Mouse (Mus musculus) adrenal gland, adult 2 months (tissue): Measurements from ENCODE around the gene S1pr5. TPM values are rescaled to one million over a fixed set of nuclear protein-coding genes. Genes with fewer than 3 reads are reported as not detected.
"Not testable (repeated sequence)": the region's sequence is repeated elsewhere in the genome, so short reads cannot be mapped to it uniquely, and the experiment has no call there.

Experiments
- DNase-seq: peaks from one replicate; pipeline ENCODE4 v3.0.0; 2021
- polyA plus RNA-seq: library from polyadenylated mRNA; depleted of rRNA; stranded (reverse); fragments of >200 nt; gene quantifications from 2 replicates; pipeline ENCODE4 v1.2.3, GENCODE M21; 2012; rRNA removed
- total RNA-seq, 2 experiments: library from RNA; stranded (reverse); gene quantifications; 2 replicates each; pipeline ENCODE4 v1.2.3; 2021

The S1pr5 gene
- total and polyA plus RNA-seq, 3 experiments = 0.66 to 1.9 (median 1.4) TPM

DNA sequence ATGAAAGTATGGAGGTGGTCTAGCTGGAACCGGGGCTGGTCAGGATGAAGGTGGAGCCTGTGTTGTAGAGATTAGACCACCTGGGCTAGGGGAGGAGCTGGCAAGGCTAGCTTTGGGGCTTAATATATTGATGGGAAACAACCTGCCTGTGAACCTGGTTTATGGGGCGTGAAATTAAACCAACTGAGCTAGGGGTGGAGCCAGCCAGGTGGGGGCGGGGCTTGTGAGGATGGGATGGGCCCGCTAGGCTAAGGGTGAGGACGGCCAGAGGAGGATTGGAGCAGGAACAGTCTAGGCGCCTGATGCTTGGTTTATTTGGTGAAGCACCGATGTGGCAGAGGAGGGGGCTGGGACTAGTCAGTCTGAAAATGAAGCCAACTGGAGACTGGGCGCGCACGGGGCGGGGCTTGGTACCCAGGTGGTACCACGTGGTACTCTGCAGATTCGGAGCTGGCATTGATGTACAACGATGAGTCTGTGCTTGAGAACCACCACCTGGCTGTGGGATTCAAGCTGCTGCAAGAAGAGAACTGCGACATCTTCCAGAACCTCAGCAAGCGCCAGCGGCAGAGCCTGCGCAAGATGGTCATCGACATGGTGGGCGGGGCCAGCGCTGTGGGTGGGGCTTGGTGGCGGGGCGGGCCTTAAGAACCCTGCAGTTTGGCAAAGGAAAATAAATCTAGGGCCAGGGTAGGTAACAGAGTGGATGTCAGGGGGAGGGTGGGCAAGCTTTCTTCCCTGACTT, 43.5 kb downstream of the S1pr5 start:
- DNase-seq = no peak

DNA sequence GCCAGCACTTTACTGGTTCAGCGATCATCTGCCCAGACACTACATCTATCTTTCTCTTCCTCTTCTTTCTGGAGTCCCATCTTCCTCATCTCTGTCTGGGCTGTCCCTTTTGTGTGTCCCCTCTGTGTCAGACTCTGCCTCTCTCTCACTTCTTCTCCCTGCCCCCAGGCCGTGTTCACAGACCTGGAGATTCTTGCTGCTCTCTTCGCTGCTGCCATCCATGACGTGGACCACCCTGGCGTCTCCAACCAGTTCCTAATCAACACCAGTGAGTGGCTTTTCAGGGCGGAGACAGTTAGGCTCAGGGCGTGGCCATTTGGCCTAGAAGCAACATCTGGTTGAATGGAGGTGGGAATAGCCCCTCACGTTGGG, 44.1 kb downstream of the S1pr5 start:
- DNase-seq = no peak

DNA sequence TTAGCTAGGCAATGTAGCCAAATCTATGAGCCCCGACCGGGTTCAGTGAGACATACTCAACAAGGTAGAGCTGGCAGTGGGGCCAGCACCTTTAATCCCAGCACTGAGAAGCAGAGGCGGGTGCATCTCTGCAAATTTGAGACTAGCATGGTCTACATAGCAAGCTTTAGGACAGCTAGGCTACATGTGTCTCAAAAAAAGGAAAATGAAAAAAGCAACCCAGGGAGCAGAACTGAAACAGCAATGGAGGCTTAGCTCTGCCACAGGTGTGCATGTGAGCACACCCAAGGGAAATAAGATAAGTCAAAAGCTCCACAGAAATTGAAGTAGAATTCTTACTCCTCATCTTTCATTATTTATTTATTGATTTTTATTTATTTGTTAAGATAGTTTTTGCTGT, 49.3 kb downstream of the S1pr5 start:
- DNase-seq = no peak

DNA sequence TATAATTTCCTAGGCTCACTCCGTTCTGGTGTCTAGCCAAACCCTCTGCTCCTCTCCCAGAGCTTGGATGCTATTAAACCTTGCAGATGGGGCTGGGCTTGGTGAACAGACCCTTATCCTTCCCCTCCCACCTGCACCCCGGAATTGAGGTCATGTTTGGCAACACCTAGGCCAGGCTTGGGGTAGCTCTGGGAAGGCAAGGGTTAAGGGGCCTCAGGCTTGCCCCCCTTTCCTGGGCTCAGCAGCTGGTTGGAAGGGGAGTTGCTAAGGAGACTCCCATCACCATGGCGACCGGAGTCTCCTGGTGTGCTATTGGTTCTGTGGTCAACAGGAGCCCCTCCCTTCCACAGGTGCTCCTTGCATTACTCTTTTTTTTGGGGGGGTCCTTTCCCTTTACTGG, 50.3 kb downstream of the S1pr5 start:
- no peak for DNase-seq

DNA sequence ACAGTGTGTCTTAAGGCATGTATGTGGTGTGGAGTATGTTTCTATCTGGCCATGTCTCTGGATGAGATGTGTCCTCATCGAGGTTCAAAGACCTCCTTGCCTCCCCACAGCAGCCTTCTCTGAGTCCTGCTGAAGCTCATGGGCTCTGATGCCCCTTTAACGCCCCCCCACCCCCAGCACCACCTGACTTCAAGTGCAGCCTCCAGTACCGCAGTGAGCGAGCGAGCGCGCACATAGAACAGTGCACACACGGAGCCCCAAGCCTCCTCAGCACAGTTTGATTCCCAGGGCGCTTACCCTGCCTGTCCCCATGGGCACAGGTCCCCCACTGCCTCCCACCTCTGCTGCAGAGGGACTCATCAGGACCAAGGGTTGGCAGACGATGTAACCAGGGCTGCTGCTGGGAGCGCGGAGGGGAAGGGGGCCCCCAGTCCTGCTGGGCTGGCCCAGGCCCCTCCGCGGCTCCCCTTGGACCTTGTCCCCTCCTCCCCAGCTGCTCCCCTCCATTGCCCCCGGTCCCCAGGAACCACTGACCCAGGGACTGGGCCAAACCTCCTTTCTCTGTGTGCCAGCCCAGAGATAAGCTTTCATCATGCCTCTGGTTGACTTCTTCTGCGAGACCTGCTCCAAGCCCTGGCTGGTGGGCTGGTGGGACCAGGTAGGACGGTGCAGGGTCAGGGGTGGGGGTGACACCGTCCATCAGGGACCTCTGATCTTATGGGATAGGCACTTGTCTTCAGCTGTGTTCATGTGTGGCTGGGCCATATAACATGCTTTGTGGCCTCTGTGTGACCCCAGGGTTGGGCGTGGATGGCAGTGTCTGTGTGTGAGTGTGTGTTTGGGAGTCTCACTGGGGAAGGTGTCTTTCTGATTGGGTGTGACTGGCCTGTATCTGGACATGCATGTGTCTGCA, 51.5 kb downstream of the S1pr5 start:
- no peak for DNase-seq

DNA sequence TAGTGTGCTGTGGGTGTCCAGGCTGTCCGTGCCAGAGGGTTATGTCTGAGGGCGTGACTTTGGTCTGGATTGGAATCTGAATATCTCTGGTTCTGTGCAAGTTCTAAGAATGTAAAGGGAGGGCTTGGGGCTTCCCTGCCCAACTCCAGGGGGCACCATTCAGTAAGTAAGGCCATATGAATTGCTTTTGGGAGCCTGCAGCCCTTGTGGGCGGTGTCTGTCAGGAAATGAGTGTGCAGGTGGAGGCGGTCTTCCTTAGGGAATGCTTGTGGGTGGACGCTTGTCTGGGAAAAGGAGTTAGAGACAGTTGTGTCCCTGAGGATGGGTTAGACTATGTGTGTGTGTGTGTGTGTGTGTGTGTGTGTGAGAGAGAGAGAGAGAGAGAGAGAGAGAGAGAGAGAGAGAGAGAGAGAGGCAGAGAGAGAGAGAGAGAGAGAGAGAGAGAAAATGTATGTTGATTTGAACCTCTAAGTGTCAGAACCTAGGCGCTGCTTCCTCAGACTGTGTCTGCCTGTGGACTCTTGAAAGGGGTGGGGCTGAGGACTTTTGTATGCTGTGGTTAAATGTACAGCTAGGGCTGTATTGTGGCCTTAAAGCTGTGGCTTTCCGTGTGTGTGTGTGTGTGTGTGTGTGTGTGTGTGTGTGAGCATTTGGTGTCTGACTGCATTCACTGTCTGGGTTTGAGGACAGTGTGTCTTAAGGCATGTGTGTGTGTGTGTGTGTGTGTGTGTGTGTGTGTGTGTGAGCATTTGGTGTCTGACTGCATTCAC, 52.3 kb downstream of the S1pr5 start:
- DNase-seq = not testable (repeated sequence)

DNA sequence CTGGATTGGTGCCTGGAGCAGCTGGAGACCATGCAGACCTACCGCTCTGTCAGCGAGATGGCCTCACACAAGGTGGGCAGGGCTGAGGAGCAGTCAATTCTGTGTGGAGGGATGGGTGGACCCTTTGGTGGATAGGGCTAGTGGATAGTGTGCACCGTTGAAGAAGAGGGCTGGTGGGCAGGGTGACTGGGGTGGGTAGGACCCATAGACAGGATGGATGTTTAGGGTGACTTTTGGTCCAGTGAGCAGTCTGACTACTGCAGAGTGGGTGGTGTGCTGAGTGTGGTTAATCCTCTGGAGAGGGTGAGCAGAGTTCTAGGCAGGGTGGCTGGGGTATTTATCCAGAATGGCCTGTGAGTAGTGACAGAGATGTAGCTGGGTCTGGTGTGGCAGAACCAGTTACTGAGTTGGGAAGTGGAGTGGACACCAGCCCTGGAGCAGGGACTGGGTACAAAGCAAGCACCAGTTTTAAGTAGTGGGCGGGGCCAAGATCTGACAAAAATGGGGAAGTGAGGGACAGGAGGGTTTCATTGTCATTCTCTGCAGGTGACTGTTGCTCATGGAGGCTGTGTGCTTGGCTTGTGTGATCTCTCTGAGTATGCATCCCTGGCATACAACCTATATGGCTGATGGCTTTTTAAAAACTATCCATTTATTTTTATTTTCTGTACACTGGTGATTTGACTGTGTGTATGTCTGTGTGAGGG, 53.3 kb downstream of the S1pr5 start:
- no peak for DNase-seq

DNA sequence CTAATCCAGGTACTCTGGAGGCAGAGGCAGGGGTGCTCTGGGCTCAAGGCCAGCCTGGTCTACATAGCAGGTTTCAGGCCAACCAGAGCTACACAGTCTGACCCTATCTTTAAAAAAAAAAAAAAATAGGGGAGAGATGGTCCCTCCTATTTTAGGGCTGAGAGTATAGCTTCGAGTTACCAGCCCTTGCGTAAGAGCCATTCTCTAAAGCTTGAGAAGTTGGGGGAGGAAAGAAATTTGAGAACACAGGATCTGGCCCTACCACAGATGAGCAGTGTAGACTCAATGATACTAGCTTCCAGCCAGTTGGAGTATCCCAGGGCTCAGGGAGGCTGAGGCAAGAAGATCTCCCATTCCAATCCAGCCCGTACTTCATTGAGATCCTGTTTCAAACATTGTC, 54.5 kb downstream of the S1pr5 start:
- no peak for DNase-seq

Other genes with a start within 250 kb of the S1pr5 start
- 100 to 1,000 TPM; 120 to 130 TPM for gene Mrpl4, start 245.7 kb downstream of the S1pr5 start, total RNA-seq
- gene Mrpl4, start 245.7 kb downstream of the S1pr5 start, polyA plus RNA-seq = 245 and 270 TPM in 2 replicates
- 10 to 100 TPM; 10.8 to 19.1 TPM for gene Icam1, start 232.5 kb downstream of the S1pr5 start, total RNA-seq
- 7.5 and 8.3 TPM in 2 replicates for gene Icam1, start 232.5 kb downstream of the S1pr5 start, polyA plus RNA-seq
- 1 to 10 TPM; 1.1 to 5.1 TPM for gene Icam4, start 219.1 kb downstream of the S1pr5 start, total RNA-seq
- gene Icam4, start 219.1 kb downstream of the S1pr5 start, polyA plus RNA-seq = 1.9 and 2.7 TPM in 2 replicates
- under 1 TPM; 0.17 to 0.31 TPM for gene Icam5, start 216.4 kb downstream of the S1pr5 start, total RNA-seq
- gene Icam5, start 216.4 kb downstream of the S1pr5 start, polyA plus RNA-seq = 0.41 and 0.48 TPM in 2 replicates
- gene Zglp1, start 181.3 kb downstream of the S1pr5 start, total RNA-seq = not detected
- gene Zglp1, start 181.3 kb downstream of the S1pr5 start, polyA plus RNA-seq = not detected in 2 replicates
- gene Gm49373, start 175.3 kb downstream of the S1pr5 start, total RNA-seq = under 1 TPM; 0.24 to 0.43 TPM
- 0.18 and 0.19 TPM in 2 replicates for gene Gm49373, start 175.3 kb downstream of the S1pr5 start, polyA plus RNA-seq
- 10 to 100 TPM; 40.7 to 48.6 TPM for gene Fdx1l, start 174.8 kb downstream of the S1pr5 start, total RNA-seq
- 59.6 and 86.5 TPM in 2 replicates for gene Fdx1l, start 174.8 kb downstream of the S1pr5 start, polyA plus RNA-seq
- 1 to 10 TPM in 1 of 2 experiments, under 1 TPM in 1; 0.90 to 2.5 TPM for gene Gm38431, start 156.4 kb downstream of the S1pr5 start, total RNA-seq
- gene Gm38431, start 156.4 kb downstream of the S1pr5 start, polyA plus RNA-seq = 68.5 and 74.0 TPM in 2 replicates
- 10 to 100 TPM; 50.8 to 53.4 TPM for gene Raver1, start 156.4 kb downstream of the S1pr5 start, total RNA-seq
- 52.8 and 76.4 TPM in 2 replicates for gene Raver1, start 156.4 kb downstream of the S1pr5 start, polyA plus RNA-seq
- gene Tyk2, start 117.2 kb downstream of the S1pr5 start, total RNA-seq = 10 to 100 TPM; 12.7 to 14.6 TPM
- gene Tyk2, start 117.2 kb downstream of the S1pr5 start, polyA plus RNA-seq = 23.5 and 25.8 TPM in 2 replicates
- gene Cdc37, start 98.5 kb downstream of the S1pr5 start, total RNA-seq = 100 to 1,000 TPM; 179 to 202 TPM
- gene Cdc37, start 98.5 kb downstream of the S1pr5 start, polyA plus RNA-seq = 58.3 and 59.0 TPM in 2 replicates
- gene Pde4a, start 82.7 kb downstream of the S1pr5 start, total RNA-seq = 10 to 100 TPM in 1 of 2 experiments, 1 to 10 TPM in 1; 8.8 to 17.7 TPM
- 13.2 and 15.6 TPM in 2 replicates for gene Pde4a, start 82.7 kb downstream of the S1pr5 start, polyA plus RNA-seq
- 10 to 100 TPM; 36.6 to 56.5 TPM for gene Keap1, start 9.1 kb downstream of the S1pr5 start, total RNA-seq
- 132 and 142 TPM in 2 replicates for gene Keap1, start 9.1 kb downstream of the S1pr5 start, polyA plus RNA-seq
- 10 to 100 TPM; 25.9 to 47.0 TPM for gene Atg4d, start 16.9 kb upstream of the S1pr5 start, total RNA-seq
- gene Atg4d, start 16.9 kb upstream of the S1pr5 start, polyA plus RNA-seq = 36.2 and 42.9 TPM in 2 replicates
- 10 to 100 TPM; 27.3 to 38.5 TPM for gene Kri1, start 39.5 kb upstream of the S1pr5 start, total RNA-seq
- gene Kri1, start 39.5 kb upstream of the S1pr5 start, polyA plus RNA-seq = 11.7 and 14.4 TPM in 2 replicates
- gene Cdkn2d, start 43.0 kb upstream of the S1pr5 start, total RNA-seq = 10 to 100 TPM in 1 of 2 experiments, 1 to 10 TPM in 1; 6.0 to 20.3 TPM
- gene Cdkn2d, start 43.0 kb upstream of the S1pr5 start, polyA plus RNA-seq = 36.0 and 42.9 TPM in 2 replicates
- gene Ap1m2, start 63.9 kb upstream of the S1pr5 start, total RNA-seq = not detected
- not detected in 2 replicates for gene Ap1m2, start 63.9 kb upstream of the S1pr5 start, polyA plus RNA-seq
- gene Slc44a2, start 72.3 kb upstream of the S1pr5 start, total RNA-seq = 10 to 100 TPM; 30.9 to 56.0 TPM
- gene Slc44a2, start 72.3 kb upstream of the S1pr5 start, polyA plus RNA-seq = 27.1 and 27.2 TPM in 2 replicates
- 10 to 100 TPM; 51.0 to 60.1 TPM for gene Ilf3, start 119.4 kb upstream of the S1pr5 start, total RNA-seq
- gene Ilf3, start 119.4 kb upstream of the S1pr5 start, polyA plus RNA-seq = 38.9 and 39.1 TPM in 2 replicates
- gene Qtrt1, start 163.4 kb upstream of the S1pr5 start, total RNA-seq = 10 to 100 TPM; 13.1 to 15.9 TPM
- 23.4 and 28.6 TPM in 2 replicates for gene Qtrt1, start 163.4 kb upstream of the S1pr5 start, polyA plus RNA-seq
- gene Dnm2, start 176.5 kb upstream of the S1pr5 start, total RNA-seq = 100 to 1,000 TPM in 1 of 2 experiments, 10 to 100 TPM in 1; 99.0 to 134 TPM
- 328 and 381 TPM in 2 replicates for gene Dnm2, start 176.5 kb upstream of the S1pr5 start, polyA plus RNA-seq